Mouse (Mus musculus): Measurements from ENCODE around the gene Slc24a3. TPM values are rescaled to one million over a fixed set of nuclear protein-coding genes. Genes with fewer than 3 reads are reported as not detected.
A peak's percentile ranks its signal among the peaks of the same experiment; 100 is the strongest.

Gene Slc24a3
- 1 to 10 TPM; 1.3 to 2.0 TPM for total RNA-seq (2021)
- long read RNA-seq, experiment 1 = 0 reads
- long read RNA-seq, experiment 2 = 0 reads

DNA sequence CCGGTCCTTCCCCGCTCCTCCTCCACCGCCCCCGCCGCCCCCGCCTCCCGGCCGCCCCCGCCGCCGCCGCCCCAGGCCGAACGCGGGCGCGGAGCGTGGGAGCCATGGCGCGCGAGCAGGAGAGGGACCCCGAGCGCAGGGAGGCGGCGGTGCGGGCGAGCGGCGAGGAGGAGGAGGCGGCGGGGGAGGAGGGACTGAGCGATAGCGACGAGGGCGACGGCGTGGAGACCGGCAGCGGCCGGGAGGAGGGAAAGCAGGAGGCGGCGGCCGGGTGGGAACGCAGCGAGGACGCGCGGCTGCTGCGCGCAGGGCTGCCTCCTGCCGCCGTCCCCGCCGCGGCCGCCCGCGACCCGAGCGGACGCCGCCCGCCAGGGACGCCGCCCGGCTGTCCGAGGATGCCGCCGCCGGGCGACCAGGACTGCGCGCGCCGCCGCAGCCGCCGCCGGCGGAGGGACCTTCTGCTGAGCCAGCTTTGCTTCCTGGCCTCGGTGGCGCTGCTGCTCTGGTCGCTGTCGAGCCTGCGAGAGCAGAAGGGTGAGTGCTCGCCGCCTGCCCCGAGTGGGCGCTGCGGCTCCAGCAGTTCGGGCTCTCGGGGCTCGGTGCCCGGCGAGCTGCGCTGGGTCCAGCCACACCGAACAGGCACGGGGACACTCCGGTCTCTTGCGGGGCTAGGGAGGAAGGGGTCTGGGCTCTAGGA is at the start of gene Slc24a3:
Gene Slc24a3, plus strand, starts transcription at position 91 of the 697 bp plus-strand sequence.
- Histone ChIP-seq H3K4me3 (peak within 1 kb of the TSS; percentile 81), H3K27ac (peak within 1 kb of the TSS; percentile 76)
- peak; percentile 71 for TF ChIP-seq CTCF (IDR thresholded peaks at IDR 0.05)
- intact Hi-C loops (cut with DNase I) = no loop called here
- peak; percentile 91 for DNase-seq

DNA sequence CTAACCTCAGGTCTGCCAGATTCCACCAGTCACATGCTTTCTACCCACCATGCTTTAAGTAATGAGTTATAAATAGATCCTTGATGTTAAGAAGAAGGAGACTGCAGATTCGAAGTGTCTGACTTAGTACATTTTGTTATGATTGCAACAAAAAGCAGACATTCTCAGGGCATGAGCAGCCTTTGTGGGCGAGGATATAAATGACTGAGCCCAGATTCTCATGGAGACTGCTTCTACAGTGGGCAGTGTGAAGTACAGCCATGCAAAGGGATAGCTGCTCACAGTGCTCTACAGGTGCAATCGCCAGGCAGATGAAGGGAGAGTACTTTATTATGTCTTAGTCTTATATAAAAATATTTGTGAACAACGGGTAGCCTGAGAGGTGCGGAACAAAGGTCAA is 49.8 kb upstream of the Slc24a3 start:
- TF ChIP-seq CTCF (IDR thresholded peaks at IDR 0.05) = no peak
- intact Hi-C loops (cut with DNase I) = no loop called here

DNA sequence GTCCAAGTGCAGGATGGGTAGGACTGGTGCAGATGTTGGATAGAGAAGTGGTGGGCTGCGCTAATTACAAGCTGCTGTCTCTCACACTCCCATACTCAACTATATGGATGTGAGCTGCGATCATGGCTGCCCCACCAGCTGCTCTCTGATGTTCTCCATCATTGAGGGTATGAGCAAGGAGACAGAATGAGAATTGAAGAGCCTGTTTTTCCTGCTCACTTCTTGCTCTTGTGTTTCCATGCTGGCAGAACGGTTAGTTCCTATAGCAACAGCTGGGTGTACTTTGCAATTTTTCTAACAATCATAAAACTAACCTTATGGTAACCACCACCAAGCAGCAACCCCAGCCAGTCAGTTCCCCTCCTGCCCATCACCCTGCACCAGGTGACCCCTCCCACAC is 39.8 kb upstream of the Slc24a3 start:
- H3K27ac ChIP-seq = no peak overlapping the region
- TF ChIP-seq CTCF (IDR thresholded peaks at IDR 0.05) = no peak
- no peak for DNase-seq
- intact Hi-C loops (cut with DNase I) = no loop called here
- H3K4me3 ChIP-seq = no peak overlapping the region

More for the DNA sequence above, 49.8 kb upstream of the Slc24a3 start:
- no peak overlapping the region for H3K27ac ChIP-seq
- H3K4me3 ChIP-seq = no peak overlapping the region
- DNase-seq = no peak

DNA sequence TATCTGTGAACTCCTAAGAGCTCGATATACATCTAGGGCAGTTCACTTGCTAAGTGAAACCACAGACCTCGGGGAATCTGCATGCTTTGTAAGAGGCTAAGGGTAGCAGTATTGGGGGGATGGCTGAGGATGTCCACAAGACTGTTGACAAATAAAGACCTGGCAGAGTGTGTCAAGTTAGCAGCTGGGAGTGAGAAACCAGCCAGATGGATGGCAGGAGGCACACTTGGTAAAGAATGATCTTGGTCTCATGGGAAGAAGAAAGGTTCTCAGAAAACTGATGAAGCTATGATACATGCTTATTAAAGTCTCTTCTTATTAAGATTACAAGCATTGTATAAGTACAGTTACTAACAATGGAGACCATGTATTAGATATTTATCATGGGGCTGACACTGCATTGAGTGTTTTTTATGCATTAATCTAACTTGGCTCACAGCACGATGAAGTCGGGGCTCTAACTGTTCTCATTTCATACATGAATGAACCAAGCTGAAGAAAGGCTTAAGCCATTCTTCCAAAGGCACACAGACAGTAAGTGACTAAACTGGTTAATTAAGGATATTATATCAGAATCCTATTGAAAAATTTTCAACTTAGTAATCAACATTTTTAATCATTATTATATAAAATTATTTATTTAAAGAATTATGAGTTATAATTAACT is 30.8 kb upstream of the Slc24a3 start:
- Histone ChIP-seq H3K4me3 (no peak overlapping the region), H3K27ac (no peak overlapping the region)
- no peak for DNase-seq
- intact Hi-C loops (cut with DNase I) = no loop called here
- no peak for TF ChIP-seq CTCF (IDR thresholded peaks at IDR 0.05)

DNA sequence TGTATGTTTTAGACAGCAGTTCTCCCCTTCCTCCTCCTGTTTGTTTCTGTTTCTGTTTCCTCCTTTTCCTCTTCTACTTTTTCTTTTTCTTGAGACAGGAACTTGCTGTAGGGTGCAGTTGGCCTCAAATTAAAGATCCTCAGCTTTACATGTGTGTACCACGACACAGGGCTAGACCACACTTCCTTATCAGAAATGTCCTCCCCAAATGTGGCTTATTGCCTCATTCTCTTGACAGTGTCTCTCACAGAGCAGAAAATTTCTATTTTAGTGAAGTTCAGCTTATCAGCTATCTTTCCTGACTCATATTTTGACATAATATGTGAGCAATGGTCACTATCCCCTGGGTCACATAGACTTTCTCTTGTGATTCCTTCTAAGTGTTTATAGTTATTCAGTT is 17.1 kb upstream of the Slc24a3 start:
- TF ChIP-seq CTCF (IDR thresholded peaks at IDR 0.05) = no peak

DNA sequence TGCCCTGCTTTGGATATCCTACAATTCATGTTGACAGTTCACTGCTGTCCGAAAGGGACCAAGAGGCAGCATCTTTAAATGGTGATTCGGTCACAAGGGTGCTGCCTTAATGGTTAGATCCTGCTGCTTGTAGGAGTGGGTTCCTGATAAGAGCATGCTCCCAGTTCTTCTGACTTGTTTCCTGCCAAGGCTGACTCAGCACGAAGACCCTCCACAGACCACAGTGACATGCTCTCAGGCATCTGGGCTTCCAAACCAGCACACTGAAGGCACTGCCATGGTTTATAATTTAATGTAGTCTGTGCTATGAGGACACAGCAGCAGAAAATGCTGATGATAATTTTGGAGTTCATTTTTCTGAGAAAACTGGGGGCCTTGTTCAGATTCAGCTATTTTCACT is 16.7 kb upstream of the Slc24a3 start:
- no peak overlapping the region for H3K4me3 ChIP-seq
- H3K27ac ChIP-seq = no peak overlapping the region
- intact Hi-C loops (cut with DNase I) = no loop called here
- no peak for DNase-seq
- TF ChIP-seq CTCF (IDR thresholded peaks at IDR 0.05) = no peak

More for the DNA sequence above, 17.1 kb upstream of the Slc24a3 start:
- no peak overlapping the region for H3K4me3 ChIP-seq
- DNase-seq = no peak
- intact Hi-C loops (cut with DNase I) = no loop called here
- no peak overlapping the region for H3K27ac ChIP-seq

DNA sequence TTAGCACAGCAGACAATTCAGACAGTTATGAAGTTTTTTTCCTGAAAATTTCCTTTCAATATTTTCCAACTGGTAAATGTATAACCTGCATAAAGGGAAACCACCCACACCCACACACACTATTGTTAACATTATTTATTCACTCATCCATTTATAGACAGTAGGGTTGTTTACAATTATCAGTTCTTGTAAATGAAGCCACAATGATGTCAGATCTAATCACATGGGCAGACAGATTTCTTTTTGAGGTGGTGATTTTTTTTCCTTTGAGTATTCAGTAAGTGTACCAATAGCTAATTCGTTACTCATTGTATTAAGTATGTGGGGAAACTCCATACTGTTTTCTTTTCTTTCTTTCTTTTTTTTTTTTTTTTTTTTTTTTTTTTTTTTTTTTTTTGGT is 15.3 kb upstream of the Slc24a3 start:
- H3K27ac ChIP-seq = no peak overlapping the region
- no peak for DNase-seq
- H3K4me3 ChIP-seq = no peak overlapping the region
- TF ChIP-seq CTCF (IDR thresholded peaks at IDR 0.05) = no peak
- intact Hi-C loops (cut with DNase I) = no loop called here

DNA sequence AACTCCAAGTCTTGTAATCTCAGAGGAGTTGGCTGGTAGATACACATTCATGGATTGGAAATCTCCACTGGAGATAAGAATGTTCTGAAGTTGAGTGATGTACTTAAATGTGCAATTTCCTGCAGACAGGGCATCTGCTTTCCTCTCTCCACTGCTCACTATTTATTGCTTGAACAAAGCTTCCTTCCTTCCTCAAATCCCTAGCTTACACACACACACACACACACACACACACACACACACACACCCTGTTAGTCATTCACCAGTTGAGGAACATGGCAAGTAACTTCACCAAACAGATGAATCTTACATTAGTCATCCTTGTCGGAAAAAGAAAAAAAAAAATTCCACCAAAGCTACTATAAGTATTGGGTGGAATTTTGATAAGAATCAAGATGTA is 8.6 kb upstream of the Slc24a3 start:
- no peak overlapping the region for H3K27ac ChIP-seq
- DNase-seq = no peak
- intact Hi-C loops (cut with DNase I) = no loop called here
- H3K4me3 ChIP-seq = no peak overlapping the region
- TF ChIP-seq CTCF (IDR thresholded peaks at IDR 0.05) = no peak

DNA sequence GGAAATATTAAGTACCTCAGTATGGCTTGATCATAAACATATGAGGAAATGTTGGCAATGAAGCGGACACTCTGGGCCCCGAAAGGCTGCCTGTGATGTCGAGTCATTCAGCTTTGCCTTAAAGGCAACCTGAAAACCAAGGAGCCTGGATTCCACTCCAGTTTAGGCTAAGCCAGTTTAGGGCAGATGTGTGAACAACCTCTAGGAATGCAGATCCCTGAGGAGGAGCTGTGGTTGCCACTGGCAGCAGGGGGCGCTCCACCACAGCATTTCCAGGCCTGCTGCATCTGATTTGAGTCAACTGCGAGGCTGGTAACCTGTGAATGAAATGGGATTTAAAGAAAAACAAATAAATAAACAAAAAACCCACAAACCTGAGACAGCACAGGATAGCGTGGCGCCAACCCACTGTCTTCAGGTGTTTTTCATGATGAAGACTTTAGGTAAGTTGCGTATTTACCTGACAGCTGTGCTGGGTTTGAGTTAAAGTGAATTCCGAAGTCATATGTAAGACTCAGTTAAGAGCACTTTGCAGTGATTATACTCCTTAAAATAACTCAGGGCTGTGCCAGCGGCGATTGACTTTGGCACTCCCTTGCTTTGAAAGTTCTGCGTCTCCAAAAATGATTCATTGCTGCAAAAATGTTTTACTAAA is 6.4 kb upstream of the Slc24a3 start:
- DNase-seq = peak; percentile 87
- Histone ChIP-seq H3K4me3 (no peak overlapping the region), H3K27ac (no peak overlapping the region)
- peak; percentile 96 for TF ChIP-seq CTCF (IDR thresholded peaks at IDR 0.05)
- intact Hi-C loops (cut with DNase I) = loop anchor here (1.0 to 2.0 kb wide), 3 partner anchors 130 to 428 kb away; no protein-coding TSS in a partner anchor

DNA sequence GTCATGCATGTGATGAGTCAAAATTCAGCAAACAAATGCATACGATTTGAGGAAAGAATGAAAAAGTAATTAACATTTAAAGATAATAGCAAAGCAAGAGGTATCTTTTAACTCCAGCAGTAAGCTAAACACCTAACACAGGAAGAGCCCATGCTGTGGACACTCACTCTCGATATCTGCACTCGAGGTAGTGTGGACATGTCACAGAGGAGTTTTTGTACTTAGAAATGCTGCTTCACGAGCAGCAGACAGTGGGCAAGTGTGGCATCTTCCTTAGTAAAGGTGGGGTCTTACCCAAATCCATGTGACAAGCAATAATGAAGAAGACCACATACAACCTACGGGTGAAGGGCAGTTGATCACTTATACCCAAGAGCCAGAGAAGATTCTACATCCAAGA is 3.5 kb upstream of the Slc24a3 start:
- DNase-seq = no peak
- intact Hi-C loops (cut with DNase I) = no loop called here
- Histone ChIP-seq H3K27ac (no peak overlapping the region), H3K4me3 (no peak overlapping the region)
- TF ChIP-seq CTCF (IDR thresholded peaks at IDR 0.05) = no peak

DNA sequence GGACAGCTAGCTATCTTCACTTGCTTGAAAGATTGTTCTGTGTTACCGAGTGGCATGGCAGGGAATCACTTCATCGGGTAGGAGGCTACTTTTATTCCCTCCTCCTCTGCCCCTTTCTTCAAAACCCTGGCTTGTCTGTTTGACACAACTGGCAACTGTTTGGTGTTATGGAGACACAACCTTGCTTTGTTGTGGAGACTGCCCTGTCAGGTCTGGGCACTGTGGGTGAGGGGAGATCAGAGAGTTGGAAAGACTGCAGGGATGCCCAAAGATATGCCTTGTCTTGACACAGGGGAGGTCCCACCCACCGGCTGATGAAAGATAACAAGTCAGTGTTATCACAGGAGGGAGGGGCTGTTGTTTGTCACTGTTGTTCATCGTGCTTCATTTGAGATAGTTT is 3.0 kb upstream of the Slc24a3 start:
- no peak for TF ChIP-seq CTCF (IDR thresholded peaks at IDR 0.05)
- intact Hi-C loops (cut with DNase I) = no loop called here
- Histone ChIP-seq H3K27ac (no peak overlapping the region), H3K4me3 (no peak overlapping the region)
- no peak for DNase-seq

DNA sequence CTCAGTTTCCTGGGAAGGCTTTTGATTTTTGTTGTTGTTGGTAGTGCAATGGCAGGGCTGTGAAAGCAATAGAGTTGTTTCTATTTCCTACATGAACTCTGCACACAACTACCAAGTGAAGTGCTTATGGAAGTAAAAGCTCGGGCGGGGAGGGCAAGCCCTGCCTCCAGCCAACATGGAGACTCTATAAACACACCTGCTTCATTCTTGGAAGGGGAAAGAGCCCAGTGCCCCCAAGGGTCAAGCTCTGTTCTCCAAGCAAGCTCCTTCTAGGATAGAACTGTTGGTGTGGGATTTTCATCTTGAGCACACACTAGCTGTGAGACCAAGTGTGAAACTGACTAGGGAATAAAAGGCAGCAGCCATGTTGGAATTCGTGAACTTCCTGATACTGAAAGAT is 2.5 kb upstream of the Slc24a3 start:
- intact Hi-C loops (cut with DNase I) = no loop called here
- no peak overlapping the region for H3K27ac ChIP-seq
- TF ChIP-seq CTCF (IDR thresholded peaks at IDR 0.05) = no peak
- H3K4me3 ChIP-seq = no peak overlapping the region
- no peak for DNase-seq

DNA sequence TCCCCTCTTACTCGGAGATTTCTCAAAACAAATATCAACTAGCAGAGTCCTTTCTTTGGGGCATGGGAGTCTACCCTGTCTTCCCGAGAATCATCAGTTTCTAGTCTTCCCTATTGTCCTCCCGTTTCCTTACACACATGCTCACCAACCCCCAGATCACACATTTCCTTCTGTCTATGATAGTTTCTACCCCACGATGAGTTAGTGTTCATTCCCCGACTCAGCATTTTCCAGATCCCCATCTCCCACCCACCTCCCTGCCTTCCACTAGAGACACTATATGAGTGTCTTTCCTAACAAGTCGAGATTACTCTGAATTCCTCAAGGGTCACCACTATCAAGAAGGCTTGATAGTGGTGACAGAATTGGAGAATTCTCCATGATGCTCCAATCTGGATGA is 1.7 kb upstream of the Slc24a3 start:
- TF ChIP-seq CTCF (IDR thresholded peaks at IDR 0.05) = no peak
- no peak for DNase-seq
- no peak overlapping the region for H3K27ac ChIP-seq
- no peak overlapping the region for H3K4me3 ChIP-seq
- intact Hi-C loops (cut with DNase I) = no loop called here
